Mouse (Mus musculus) liver (tissue): Measurements from ENCODE around the gene Ctss.

Source experiments
- DNase-seq: peaks from one replicate; pipeline ENCODE4 v3.0.0-alpha.2; 2020; ENCODE audit warnings: mixed read lengths

Ctss gene

DNA sequence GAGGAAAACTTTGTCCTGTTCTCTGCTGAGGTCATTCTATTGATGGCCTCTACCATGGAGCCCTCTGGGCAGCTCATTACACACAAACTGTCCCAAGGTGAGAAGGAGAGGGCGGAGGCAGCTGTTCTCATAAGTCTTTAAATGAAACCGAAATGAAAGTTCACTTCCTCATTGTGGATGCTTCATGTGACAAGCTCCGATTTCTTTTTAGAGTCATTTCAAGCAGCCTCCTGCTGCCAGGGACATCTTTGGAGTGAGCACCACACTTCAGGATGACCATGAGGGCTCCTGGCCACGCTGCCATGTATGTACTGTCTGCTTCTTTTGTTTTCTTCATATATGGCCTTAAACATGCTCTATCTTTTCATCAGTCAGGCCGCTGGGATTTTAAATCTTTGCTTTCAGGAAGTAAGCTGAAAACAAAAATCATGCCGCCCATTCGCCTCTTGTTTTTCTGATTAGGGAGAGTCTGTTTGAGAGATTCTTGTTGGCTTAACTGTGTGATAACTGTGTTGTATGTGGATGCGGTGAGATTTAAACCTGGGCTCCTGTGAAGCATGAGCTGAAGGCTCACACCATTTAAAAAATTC is at the start of gene Ctss:
TSS of gene Ctss (plus strand) at position 165 of the 590 bp plus-strand sequence.
- DNase-seq = no peak

DNA sequence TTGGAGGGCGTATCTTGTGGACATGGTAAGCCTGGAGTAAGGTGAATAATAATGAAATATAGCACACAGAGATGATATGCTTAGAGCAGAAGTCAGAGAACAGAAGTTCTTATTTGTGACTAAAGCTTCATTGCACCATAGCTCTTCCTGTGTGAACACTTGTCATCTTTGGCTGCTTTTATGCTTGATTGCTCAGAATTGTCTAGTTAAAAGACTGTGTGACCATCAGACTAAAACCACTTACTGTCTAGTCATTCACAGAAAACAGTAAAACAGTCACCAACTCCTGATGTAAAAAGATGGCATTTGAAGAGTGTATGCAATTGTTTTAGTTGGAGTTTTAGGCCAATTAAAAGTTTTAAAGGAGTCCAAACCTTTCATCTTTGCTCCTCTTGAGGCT is 47.6 kb upstream of the Ctss start:
- no peak for DNase-seq

DNA sequence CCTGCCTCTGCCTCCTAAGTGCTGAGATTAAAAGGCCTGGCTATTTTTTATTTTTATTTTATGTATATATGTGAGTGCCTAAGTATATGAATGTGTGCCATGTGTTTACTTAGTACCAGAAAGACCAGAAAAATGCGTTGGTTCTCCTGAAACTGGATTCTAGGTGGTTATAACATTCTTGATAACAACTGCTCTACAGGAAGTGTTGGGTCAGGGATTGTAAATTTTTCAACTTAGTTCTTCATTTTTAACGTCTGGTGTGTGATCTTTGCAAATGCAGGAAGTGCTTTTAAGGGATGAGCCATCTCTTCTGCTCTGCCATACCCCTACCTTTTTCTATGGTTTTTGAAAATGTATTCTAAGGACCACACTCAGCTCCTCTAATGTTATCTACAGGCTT is 40.2 kb upstream of the Ctss start:
- DNase-seq = no peak

DNA sequence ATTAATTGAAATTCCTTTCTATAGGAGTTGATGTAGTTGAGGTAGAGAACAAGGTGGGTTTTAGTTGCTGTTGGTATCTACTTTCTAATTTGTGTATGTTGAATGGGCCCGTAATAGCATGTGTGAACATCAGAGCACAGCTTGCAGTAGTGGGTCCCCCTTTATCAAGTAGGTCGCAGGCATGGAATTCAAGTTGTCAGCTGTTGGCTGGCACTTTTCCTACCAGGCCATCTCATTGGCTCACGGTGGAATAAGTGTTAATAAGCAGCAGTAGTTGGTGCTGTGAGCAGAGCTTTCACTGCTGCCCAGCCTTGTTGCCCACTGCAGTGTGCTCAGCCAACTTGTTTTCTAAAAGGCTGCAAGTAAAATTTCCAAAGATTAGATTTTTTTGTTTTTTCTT is 37.9 kb upstream of the Ctss start:
- DNase-seq = no peak

DNA sequence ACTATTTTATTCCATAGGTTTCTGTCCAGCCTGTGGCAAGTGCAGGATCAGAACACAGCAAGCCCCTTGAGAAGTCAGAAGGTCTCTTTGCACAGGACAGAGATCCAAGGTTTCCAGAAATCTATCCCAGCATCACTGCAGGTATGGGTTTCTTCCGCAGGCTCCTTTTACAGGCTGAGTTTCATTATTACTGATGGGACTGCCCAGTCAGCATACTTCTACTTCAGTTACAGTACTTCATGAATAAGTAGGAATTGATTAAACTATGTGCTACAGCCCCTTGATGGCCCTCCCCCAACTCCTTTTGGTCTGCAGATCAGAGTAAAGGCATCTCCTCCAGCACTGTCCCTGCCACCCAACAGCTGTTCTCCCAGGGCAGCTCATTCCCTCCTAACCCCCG is 36.3 kb upstream of the Ctss start:
- DNase-seq = no peak

DNA sequence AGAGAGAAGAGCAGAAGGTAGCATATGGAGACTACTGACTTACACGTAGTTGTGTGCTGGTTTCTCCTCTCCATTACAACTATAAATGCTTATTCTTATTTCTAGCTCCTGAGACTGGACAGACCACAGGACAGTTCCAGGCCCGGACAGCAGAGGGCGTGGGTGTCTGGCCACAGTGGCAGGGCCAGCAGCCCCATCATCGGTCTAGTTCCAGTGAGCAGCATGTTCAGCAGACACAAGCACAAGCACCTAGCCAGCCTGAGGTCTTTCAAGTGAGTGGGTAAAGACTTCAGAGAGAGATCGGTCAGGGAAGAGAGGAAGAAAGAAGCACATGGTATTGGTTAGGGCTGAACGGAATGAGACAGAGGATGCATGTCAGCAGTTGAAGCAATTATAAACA is 32.2 kb upstream of the Ctss start:
- DNase-seq = peak; percentile 80

DNA sequence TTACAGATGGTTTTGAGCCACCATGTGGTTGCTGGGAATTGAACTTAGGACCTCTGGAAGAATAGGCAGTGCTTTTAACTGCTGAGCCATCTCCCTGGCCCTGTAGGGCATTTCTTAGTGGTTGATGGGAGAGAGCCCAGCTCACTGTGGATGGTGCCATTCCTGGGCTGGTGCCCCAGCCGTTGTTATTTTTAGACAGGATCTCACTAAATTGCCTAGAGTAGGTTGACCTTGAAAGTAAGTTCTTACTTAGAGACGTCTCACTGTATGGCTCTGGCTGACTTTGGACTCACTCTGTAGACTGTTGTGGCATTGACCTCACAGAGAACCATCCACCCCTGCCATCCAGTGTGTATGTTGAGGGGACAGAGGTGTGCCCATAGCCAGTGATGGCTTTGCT is 28.4 kb upstream of the Ctss start:
- no peak for DNase-seq

DNA sequence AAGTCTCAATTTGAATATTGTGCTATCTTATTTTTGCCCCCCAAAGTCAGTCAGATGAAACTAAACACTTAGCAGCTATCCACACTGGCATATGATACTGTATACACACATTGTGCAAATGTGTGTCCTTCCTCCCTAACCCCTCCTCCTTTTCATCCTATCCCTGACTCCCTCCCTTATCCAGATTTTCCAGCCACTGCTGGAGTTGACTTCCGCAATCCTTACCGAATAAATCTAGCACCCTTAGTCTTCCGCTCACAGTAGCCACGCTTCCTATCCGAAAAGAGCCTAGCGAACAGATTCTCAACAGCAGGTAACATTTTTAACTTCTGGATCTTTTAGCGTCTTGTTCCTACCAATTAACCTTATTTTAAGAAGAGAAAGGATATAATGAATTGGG is 27.6 kb upstream of the Ctss start, which contains the start of gene Ctsk:
TSS of gene Ctsk (plus strand) at position 233 of the 400 bp plus-strand sequence.
- no peak for DNase-seq

DNA sequence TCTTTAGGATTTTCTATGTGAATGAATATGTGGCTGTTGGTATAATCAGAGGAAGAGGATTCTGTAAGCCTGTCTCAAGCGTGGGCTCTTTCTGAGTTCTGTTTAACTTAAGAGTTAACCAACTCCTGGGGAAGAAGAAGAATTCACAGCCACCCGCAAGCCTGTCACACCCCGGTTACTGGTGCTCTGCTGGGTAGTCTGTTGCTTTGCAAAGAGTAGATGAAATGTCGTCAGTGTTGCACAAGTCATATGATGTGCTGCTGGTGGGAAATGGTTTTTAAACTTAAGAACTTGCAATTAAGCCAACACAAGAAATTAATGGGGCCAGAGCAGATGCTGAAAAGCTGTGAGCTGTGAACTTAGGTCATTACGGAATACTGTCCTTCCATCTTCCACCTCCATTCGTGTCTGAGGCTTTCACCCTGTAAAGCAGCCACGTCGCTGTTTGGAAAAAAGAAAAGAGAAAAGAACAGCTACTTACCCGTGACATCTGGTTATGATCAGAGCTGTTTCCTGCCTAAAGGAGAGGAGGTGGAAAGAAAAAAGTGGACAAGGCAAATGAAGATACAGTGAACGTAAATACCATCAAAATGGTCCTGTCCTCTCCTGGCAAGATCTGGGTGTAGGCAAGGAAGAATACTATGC is 27.0 kb upstream of the Ctss start:
- no peak for DNase-seq

DNA sequence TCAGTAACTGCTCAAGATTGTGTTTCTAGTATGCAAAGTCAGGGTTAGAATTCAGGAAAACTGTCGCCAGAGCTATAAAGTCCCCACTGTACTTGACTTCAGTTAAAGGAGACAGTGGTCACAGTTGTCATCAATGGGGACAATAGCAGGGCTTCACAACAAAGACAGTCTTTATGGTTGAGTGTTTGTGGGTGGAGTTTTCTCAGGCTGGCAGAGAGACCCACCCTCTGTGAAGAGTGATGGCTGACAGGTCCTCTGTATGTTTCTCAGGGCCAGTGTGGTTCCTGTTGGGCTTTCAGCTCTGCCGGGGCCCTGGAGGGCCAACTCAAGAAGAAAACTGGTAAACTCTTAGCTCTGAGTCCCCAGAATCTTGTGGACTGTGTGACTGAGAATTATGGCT is 24.3 kb upstream of the Ctss start:
- DNase-seq = no peak

DNA sequence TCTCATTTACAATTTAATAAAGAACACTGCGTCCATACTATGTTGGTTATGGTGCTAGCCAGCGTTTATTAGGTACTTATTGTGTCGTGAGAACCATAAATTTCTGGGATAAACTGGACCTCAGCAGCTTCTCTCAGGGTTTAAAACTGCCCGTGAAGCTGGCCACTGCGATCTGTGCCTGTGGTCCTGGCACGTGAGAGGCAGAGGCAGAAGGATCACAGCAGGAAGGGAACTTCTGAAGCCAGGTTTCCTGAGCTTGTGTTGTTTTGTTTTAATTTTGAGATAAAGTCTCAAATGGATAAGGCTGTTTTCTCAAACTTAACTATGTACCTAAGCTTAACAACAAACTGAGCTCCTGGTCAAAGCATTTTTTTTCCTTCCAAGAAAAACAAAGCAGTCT is 17.2 kb upstream of the Ctss start:
- no peak for DNase-seq

DNA sequence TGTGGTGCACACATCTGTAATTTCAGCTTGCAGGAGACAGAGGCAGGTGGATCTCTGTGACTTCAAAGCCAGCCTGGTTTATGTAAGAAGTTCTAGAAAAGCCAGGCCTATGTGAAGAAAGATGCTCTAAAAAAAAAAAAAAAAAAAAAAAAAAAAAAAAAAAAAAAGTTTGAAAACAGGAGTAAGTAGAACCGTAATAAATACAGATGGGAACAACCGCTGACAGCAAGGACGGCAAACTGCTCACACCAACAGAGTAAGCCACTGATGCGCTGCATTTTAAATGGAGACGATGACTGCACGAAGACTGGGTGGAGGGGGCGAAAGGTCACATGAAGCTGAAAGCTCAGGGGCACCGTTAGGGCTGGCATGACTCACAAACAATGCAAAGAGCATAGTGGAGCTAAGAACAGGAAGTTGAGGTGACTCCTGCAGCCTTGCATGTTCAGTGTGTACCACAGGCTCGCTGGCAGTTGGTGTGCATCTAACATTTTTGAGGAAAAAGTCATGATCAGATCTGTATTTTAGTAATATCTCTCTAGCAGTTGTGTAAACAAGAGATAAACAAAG is 14.9 kb upstream of the Ctss start:
- peak; percentile 26 for DNase-seq

DNA sequence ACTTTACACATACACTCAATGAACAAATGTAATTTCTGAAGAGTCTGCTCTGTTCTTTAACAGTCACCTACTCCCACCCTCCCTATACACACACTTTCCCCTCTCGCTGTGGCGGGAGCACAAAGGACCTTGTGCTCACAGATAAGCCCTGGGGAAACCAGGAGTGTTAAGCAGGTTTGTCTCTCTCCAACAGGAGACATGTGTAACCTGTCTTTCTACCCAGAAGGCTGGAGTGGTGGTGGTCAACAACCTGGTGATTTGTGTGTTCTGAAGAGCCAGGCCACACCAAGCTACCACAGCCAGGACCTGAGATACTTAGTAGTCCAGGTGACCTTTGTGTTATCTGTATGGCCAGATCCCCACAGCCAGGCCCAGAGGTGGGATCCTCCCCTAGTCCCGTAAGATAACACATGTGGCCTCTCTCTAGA is 10.0 kb upstream of the Ctss start:
- peak; percentile 87 for DNase-seq

DNA sequence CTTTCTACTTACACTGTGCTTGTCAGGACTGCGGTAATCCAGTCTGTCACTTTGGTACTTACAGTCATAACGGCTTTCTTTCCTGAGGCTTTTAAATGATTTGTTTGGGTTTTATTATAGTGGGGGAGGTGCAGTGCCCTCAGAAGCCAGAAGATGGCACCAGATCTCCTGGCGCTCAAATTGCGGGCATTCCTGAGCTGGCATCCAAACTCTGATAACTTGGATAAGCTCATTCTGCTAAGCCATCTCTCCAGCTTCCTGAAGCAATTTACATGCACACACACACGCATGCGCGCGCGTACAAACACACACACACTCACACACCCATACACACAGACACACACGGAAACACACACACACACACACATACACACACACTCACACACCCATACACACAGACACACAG is 9.1 kb upstream of the Ctss start:
- DNase-seq = peak; percentile 87

DNA sequence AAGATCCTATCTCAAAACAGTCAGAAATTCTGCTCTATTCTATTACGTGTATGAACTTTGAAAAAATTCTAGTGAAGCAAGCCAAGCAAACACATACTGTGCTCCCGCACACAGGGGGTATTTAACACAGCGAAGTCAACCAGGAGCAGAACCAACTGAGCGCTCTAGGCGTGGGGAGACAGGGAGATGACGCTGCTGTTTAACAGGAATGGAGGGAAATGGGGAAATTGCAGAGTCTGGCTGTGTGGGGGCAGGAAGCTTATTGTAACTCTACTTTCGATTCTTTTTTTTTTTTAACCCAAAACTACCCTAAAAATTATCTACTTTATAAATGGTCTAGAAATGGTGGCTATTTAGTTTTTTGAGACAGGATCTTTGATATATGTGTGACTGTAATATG is 7.7 kb upstream of the Ctss start:
- DNase-seq = peak; percentile 62

DNA sequence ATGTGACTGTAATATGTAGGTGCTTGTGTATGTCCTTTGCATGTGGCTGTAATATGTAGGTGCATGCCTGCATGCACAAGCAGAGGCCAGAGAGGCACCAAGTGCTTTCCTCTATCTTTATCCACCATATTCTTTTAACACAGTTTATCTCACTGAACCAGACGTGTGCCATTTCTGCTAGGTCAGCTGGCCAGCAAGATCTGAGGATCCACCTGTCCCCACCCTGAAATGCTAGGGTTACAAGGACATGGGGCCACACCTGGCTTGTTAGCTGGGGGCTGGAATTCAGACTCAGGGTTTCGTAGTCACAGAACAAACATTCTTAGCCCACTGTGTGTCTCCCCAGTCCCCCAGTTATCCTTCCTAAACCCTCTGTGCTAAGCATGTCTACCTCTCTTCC is 7.3 kb upstream of the Ctss start:
- DNase-seq = peak; percentile 88

DNA sequence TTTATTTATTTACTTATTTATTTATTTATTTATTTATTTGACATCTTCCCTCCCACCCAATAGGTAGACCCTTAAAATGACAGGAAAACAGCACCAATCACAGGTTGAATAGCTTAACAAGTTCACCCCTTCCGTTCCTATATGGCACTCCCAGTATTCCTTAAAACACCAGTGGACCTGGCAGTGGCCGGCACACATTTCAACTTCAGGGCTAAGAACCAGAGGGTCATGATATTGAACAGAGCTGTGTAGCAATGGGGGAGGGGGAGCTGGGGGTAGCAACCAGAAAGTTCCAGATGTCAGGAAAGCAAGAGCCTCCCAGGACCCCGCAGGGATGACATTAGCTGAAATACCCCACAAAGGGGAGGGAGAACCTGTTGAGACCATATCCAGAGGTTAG is 6.5 kb upstream of the Ctss start:
- no peak for DNase-seq

DNA sequence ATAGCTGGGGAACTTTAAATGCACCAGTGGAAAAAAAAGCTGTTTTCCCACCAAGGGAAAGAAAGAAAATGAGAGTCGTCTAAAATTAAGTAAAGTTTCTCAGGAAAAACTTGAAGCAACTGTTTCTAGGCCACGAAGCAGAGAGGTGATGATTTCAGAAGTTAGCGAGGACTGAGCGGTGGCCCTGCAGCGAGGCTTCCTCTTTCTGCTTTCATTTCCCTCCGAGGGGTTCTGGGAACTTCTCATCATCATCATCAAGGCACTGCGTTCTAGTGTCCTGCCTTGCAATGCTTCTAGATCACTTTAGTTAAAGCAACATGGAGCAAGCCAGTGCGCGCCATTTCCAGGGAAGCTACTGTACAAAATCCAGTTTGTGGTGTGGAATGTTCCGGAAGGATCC is 5.4 kb upstream of the Ctss start:
- no peak for DNase-seq

DNA sequence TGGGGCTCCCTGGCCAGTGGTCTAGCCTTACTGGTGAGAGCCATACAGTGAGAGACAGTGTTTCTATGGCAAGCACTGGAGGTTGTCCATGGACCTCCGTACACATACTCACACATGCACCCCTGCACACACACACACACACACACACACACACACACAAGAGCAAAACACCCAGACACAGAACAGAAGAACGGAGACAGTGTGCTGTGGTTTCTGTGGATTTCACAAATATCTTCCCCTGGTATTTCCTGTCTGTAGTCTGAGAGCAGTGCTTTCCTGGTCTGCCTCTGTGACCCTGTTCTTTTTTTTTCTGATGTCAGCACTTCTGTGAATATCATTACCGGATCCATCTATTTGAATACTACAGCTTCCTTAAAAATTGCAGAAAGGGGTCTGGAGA is 2.9 kb upstream of the Ctss start:
- DNase-seq = no peak

DNA sequence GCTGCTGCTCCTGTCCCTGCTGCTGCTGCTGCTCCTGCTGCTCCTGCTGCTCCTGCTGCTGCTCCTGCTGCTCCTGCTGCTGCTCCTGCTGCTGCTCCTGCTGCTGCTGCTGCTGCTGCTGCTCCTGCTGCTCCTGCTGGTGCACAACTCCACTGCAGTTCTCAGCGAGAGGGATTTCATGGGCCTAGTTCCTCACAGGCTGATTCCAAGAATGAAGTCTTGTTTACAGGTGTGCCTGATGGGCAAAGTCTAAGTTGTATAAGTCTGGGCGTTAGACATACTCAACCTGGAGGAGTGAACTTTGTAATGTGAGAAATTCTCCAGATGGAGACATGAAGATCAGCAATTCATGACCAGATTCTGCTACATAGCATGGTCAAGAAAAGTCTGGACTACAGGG is 1.9 kb upstream of the Ctss start:
- DNase-seq = no peak

DNA sequence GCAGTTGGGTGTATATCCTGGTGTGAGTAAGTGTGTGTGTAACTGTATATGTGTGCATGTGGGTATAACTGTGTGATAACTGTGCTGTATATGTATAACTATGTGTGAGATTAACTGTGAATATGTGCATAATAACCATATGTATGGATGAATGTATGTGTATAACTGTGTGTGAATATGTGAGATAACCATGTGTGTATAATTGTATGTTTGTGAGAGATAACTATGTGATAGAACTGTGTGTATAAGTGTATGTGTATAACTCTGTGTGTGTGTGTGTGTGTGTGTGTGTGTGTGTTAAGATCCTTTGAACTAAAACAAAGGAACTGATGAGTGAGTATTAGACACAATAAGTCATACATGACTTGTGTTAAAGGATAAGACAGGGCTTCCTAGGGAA is 475 bp upstream of the Ctss start:
- DNase-seq = no peak

DNA sequence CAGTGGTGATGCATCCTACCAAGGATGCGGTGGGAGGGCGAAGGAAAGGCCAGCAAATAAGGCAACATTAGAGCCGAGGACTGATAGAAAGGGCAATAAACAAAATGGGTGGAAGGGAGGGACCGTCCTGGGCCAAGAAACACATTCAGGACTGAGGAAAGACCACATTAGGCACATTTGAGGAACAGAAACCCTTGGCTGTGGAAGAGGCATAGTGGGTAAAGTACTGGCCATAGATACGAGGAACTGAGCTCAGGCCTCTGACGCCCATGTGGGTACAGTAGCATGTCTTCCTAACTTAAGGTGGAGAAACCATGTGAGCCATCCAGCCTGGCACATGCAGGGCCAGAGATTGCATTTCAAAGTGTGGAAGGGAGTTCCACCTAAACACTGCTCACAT is 3.2 kb downstream of the Ctss start:
- DNase-seq = no peak

DNA sequence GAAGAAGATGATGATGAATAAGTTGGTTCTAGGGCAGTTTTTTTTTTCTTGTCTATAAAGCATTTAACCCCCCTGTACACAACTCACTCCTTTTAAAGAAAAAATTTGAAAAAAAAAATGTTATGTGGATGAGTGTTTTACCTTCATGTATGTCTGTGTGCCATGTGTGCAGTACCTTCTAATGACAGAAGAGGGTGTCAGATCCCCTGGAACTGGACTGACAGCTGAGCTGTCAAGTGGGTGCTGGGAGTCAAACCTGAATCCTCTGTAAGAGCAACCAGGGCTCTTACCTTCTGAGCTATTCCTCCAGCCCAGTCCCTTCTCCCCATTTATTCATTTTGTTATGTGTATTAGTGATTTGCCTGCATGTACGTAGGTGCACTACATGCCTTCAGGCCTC is 4.4 kb downstream of the Ctss start:
- no peak for DNase-seq

DNA sequence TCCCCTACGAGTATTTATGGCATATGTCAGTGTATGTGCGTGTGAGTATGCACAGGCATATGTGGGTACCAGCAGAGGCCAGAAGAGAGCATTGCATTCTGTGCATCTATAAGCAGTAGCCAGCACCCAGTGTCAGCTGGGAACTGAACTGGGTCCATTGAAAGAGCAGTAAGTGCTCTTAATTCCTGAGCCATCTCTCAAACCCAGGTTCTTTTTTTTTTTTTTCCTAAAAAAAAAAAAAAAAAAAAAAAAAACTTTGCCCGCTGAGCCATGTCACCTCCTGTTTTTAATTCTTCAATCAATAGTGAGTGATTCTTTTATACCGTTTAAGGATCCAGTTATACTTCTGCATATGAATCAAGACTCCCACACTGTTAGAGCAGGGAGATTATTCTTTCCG is 6.8 kb downstream of the Ctss start:
- DNase-seq = no peak

DNA sequence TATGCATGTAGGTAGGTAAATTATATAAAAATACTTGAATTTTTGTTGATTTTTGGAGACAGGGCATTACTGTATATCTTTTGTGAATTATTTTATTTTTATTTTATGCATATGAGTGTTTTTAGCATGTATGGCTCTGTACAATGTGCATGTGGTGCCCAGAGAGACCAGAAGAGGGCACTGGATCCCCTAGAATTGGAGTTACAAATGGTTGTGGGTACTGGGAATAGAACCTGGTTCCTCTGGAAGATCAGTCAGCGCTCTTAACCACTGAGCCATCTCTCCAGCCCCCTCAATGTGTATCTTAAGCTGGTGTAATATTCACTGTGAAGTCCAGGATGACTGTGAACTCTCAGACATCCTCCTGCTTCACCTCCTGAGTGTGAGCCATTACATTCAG is 8.3 kb downstream of the Ctss start:
- DNase-seq = no peak
